Mouse (Mus musculus): ENCODE measurements around the gene Rps5.
"Not testable (repeated sequence)": the region's sequence is repeated elsewhere in the genome, so short reads cannot be mapped to it uniquely, and the experiment has no call there.

Rps5 gene

DNA sequence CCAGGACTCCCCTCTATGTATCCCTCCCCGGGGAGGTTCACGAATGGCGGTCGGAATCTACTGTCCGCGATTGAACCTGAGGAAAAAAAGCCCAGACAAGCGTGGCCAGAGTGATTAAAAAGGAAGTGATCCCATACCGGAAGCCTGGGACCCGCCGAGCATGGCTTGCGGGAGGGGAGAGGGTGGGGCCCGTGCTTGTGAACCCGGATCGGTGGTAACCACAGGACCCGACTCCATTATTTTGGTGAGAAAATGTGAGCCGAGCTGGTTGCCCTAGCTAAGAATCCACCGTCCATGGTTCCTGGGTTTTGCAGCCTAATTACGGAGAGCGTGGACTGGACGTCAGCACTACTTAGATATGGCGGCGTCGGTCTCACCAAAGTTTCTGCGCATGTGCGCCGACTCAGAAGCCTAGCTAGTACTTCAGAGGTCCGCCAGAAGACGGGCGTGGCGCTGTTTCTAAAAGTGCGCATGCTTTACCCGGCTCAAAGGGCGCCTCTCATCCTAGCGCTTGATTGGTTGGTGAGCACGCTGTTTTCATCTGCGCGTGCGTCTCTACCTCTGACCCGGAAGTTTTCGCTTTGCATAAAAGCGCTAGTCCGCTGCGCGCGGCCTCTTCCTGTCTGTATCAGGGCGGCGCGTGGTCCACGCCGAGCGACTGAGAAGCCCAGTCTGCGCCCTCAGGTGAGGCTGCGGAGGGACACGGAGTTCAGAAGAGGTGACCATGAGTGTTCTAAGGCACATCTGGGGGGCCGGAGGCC is at the start of gene Rps5:
Rps5 (plus strand) TSS at position 586 of the 761 bp plus-strand sequence.
- peak; percentile 99 for DNase-seq (ENCODE audit: low spot score in 2 of 2)

DNA sequence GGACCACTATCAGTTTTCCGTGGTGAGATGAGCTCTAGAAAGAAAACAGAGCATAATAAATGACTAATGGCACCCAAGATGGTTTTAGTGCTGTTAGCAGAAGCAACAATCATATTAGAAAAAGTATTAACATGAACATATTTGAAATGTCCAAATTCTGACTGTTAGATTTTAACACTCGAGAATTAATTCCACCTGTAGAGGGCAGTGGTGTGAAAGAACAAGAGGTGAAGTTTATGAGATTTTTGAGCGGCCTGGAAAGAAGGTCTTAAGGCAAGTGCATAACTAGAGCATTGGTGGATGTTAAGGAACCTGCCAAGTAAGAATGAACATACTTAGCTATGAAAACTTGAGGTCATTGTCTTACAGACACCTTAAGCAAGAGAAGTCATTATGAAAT is 47.8 kb upstream of the Rps5 start:
- DNase-seq (ENCODE audit: low spot score in 2 of 2) = no peak

DNA sequence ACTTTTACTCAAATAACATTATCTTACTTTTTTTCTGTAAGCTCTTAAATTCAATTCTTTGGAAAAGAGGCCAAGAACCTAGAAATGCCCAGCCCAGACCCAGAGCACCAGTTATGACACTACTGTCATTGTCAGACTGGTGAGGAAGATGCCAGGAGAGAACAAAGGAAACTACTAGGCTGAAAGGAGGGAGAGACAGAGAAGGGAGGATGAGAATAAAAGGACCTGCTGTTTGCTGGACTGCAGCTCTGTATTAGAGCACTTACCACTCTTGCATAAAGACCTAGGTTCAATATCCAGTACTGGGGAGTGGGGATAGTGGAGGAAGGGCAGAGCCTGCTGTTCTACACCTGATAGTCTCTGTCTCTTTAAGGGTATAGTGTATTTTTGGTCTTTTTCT is 42.1 kb upstream of the Rps5 start:
- DNase-seq (ENCODE audit: low spot score in 2 of 2) = no peak

DNA sequence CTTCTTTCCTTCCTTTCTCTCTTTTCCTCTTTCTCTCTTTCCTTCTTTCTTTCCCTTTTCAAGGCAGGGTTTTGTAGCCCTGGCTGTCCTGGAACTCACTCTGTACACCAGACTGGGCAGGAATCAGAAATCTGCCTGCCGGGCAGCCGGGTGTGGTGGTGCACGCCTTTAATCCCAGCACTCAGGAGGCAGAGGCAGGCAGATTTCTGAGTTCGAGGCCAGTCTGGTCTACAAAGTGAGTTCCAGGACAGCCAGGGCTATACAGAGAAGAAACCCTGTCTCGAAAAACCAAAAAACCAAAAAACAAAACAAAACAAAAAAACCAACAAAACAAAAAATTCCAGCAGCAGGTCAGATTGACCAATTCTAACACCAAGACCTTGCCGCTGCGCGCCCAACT is 41.6 kb upstream of the Rps5 start:
- DNase-seq (ENCODE audit: low spot score in 2 of 2) = not testable (repeated sequence)

DNA sequence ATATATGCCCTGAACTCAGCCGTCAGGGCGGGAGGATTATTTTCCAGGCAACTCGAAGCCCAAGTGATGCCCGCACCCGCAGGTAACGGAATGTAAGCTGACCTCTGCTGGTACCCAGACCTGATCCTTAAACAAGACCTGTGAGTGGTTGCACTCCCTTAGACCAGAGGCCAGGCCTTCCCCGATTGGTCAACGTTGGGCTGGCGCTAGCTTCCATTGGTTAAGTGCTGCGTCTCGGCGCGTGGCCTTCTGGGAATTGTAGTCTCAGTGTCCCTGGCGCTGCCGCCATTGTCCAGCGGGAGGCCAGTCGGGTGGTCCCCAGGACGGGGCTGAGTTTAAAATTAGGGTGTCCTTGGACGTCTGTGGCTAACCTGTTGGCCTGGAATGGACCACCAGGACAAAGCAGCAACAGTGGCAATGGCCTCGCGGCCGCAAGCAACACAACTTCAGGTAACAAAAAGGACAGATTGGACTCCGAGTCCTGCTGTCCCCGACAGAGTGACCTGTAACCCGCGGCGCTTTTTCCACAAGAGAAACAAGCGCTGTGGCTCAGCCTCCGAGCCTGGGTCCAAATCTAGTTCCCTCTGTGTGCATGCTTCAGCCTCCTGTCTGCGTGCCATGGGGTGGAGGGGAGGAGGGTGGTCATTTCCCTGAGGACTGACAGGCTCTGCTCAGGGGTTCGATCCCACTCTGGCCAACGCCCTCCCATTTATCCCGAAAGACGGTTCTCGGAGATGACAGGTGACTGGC is 41.0 kb upstream of the Rps5 start, which contains the start of gene Zfp128:
Zfp128 (plus strand) TSS at position 267 of the 750 bp plus-strand sequence.
- DNase-seq (ENCODE audit: low spot score in 2 of 2) = peak; percentile 97

DNA sequence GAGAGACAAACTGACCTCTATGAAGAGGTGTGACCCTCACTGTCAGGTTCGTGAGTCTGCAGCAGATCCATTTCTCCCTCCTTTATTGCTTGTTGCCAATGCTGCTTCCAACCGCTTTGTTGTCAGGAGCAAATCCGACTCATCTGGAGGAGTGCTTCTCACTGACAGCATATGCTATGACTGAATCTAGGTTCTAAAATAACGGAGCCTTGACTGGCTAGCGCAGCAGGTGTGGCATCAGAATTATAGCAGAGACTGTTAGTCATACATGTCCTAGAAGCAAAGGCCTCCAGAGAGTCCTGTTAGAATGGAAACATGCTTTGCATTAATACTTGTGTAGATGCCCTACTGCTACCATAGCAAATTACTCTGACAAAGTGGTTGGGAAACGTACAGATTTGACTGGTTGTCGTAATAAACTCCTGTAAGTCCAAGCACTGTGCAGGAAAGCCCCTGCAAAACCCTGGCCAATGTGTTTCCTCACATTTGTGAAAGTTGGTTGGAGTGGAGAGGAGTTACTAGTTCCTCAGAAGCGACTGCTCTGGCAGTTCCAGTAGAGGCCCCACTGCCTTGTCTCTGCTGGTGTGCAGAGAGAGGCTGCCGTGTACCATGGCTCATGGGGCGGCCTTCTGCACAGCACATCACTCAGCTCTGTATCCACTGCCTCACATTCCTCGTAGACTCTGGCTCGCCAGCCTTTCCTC is 35.4 kb upstream of the Rps5 start:
- DNase-seq (ENCODE audit: low spot score in 2 of 2) = peak; percentile 13 to 22

DNA sequence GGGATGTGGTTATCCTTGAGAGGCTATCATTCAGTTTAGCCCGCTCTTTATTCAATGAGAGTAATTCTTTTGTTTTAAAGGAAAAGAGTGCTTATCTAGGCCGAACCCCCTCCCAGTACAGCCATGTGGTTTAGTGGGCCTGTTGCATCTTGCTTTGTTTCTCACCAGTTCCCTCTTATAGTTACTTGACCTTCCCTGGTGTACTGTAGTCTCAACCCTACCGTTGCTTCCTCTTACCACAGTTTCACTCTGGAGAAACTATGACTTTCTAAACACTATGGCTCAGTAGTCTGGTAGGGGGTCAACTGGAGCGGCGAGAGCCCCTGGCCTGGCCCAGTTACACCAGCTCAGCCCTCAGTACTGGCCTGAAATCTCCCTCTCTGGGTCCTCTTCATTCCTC is 34.5 kb upstream of the Rps5 start:
- DNase-seq (ENCODE audit: low spot score in 2 of 2) = no peak

DNA sequence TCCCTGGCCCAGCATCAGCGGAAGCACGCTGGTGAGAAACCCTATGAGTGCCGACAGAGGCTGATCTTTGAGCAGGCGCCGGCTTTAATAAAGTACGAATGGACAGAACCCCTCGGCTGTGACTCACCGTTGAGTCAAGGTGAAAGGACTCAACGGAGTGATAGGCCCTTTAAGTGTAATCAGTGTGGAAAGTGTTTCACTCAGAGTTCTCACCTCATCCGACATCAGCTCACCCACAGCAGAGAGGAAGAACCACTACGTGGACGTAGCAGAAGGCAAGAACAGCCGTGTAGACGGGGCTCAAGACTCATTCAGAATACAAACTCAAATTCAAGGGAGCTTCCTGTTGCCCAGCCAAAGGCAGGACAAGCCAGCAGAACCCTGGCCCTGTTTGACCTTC is 31.2 kb upstream of the Rps5 start:
- no peak for DNase-seq (ENCODE audit: low spot score in 2 of 2)

DNA sequence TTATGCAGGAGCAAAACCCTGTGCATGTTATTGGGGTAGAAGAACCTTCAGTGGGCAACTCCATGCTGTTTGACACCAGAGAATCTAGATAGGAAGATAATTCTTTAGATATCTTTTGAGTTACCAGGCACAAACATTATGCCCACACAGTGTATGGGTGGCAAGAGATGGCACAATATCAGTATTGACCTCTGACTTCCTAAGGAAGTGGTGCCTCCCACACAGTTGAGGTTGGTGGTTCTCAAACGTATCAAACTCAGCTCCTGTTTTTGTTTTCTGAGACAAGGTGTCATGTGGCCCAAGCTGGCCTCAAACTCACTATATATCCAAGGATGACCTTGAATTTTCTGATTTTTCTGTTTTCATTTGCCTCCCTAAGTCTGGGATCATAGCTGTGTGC is 30.8 kb upstream of the Rps5 start:
- DNase-seq (ENCODE audit: low spot score in 2 of 2) = no peak

DNA sequence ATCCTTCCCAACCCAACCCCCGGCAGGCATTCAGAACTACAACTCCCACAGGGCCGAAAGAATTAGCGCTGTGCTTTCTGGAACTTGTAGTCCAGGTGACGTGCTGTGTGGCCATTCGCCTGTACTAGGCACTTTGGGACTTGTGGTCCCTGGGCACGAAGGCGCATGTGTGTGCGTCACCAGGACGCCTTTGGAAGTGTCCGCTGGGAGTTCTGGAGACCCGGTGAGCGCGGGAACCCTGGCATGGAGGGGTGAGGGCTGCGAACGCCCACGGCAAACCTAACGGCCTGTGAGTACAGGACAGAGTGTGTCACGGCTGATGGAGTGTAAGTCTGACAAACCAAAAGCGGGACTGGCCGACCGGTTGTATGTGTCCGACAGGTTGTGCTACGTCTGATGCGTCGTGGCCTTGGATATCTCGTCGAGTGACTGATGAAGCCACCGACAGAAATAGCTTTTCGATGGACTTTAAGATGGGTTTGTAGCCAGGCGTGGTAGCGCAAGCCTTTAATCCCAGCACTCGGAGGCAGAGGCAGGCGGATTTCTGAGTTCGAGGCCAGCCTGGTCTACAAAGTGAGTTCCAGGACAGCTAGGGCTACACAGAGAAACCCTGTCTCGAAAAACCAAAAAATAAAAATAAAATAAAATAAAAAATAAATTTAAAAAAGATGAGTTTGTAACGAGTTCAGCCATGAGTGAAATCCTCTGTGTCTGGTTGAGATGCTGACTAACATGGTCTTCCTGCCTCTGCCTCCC is 24.3 kb upstream of the Rps5 start, which contains the start of gene Zscan22:
Zscan22 (plus strand) TSS at position 161 of the 756 bp plus-strand sequence.
- DNase-seq (ENCODE audit: low spot score in 2 of 2) = peak; percentile 97 to 98

DNA sequence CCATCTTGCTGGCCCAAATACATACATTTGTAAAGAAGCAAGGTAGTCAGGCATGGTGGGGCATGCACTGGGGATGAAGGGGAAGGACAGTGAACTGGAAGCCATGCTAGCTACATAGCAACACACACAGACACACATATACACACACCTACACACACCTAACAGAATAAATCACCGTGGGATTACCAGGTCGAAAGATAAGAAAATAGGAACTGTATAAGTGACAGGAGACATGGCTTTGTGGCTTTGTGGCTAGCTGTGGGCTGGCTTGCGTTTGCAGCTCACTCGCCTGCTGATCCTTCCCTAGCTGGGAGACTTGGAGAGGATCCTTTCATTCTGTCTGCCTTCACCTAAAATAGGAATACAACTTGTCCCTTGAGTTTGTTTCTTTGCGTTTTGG is 20.6 kb upstream of the Rps5 start:
- no peak for DNase-seq (ENCODE audit: low spot score in 2 of 2)

DNA sequence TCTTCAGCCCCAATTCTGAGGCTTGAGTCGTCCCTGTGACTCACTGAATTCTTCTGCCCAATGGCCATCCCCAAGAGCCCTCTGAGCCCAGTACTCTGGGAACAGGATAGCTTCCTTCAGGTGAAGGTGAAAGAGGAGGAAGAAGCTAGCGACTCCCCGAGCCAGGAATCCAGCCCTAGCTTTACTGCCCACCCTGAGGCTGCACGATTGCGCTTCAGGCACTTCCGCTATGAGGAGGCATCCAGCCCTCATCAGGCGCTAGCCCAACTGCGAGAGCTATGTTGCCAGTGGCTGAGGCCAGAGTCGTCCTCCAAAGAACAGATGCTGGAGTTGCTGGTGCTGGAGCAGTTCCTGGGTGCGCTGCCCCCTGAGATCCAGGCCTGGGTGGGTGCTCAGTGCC is 18.5 kb upstream of the Rps5 start:
- DNase-seq (ENCODE audit: low spot score in 2 of 2) = no peak

DNA sequence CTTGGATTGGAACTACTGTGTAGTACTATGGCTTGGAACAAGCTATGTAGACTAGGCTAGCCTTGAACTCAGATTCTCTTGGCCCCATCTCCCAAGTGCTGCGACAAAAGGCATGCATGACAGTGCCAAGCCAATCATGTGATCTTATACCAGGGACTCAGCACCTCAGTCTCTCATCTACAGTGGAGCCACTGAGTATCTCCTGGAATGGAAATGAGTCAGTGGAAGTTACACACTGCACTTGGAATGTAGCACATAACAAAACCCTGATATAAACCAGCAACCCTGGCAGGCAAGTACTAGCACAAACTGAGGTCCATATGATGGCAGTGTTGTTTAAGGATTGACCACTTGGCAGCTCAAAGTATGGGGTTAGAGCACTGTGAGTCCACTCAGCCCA is 16.9 kb upstream of the Rps5 start:
- no peak for DNase-seq (ENCODE audit: low spot score in 2 of 2)

DNA sequence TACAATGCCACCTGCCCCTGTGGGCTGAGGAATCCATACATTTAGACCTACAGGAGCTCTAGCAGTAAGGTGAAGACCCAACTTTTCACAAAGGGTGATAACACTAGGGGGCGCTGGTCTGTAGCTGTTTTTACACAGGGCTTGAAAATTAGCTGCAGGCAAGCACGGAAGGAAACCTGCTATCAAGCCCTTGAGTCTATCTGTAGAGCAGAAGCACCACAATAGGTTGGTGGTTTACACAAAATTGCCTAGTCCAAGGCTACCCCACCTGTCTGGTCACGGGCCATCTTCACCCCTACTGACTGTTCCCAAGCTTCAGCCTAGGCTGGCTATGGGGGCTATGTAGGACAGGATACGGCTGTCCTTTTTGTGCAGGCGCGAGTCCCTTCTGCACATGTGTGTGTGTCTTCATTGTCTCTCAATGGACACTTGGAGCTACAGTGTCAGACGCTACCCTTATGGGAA is 12.6 kb upstream of the Rps5 start:
- DNase-seq (ENCODE audit: low spot score in 2 of 2) = peak; percentile 80 to 86

DNA sequence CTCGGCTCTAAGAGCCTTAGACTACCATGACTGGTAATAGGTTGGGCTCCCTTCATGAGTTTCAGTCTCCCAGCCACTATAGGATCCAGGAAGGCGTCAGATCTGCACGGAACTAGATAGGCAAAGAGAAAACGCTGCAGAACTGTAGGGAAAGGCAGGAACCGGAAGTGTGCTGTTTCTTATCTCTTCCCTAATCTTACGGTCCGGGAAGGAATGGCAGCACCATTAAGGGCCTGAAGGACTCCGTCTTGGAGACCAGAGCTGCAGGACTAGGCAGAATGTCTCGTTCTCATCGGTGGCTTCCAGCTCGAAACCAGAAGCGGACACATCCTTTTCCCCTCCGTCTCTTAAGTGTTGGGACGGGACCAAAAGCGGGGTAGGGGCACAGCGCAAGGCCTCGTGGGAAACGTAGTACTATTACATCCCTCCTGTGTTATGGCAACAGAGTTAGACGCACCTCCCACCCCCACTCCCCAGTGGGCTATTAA is 11.9 kb upstream of the Rps5 start:
- DNase-seq (ENCODE audit: low spot score in 2 of 2) = peak; percentile 69 to 70

DNA sequence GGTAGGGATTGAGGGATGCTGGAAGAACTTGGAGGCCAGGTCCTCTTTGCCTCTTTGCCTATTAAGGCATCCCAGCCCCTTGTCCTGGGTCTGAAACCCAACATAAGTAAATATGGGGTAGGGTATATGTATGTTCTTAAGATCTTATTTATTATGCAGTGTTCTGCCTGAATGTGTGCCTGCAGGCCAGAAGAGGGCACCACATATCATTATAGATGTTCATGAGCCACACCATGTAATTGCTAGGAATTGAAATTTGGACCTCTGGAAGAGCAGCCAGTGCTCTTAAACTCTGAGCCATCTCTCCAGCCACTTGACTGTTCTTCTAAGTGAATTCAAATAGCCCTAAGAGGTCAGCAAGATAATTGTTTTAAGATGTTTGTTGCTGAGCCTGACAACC is 8.5 kb upstream of the Rps5 start:
- no peak for DNase-seq (ENCODE audit: low spot score in 2 of 2)

DNA sequence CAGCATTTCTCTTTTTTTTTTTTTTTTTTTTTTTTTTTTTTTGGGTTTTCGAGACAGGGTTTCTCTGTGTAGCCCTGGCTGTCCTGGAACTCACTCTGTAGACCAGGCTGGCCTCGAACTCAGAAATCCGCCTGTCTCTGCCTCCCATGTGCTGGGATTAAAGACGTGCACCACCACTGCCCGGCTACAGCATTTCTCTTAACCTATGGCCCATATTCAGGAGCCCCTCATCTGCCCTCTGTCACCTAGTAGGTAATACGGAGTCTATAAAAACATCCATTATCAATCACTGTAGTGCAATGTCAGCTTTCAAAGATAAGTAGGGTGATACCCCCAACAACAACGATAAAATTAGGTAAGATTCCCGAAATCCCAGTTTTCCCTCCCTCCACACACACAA is 1.6 kb upstream of the Rps5 start:
- not testable (repeated sequence) for DNase-seq (ENCODE audit: low spot score in 2 of 2)

DNA sequence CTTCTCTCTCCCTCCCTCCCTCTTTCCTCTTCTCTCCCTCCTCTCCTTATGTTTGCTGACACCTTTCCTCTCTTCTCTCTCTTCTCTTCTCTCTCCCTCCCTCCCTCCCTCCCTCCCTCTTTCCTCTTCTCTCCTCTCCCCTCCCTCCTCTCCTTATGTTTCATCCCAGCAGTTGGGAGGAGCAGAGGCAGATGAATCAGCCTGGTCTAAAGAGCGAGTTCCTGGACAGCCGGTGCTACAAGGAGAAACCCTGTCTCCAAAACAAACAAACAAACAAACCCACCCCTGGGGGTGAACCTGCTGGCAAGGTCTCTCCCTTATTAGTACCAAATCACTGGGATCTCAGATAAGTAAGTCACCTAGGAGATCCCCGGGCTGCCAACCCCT is 779 bp upstream of the Rps5 start:
- DNase-seq (ENCODE audit: low spot score in 2 of 2) = no peak

DNA sequence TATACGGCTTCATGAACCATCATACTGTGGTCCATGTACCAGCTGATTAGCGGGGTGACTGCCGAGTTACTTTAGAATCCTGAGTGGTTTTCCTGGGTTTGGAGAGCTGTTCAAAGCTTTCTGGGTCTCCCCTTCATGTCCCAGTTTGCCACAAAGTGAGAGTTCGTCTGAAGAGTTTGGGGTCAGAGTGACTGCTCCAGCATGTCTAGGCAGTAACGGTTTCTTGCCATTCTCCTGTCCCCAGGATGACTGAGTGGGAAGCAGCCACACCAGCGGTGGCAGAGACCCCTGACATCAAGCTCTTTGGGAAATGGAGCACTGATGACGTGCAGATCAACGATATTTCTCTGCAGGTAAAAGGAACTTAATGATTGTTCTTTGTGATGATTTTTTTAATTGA is 639 bp downstream of the Rps5 start:
- no peak for DNase-seq (ENCODE audit: low spot score in 2 of 2)

DNA sequence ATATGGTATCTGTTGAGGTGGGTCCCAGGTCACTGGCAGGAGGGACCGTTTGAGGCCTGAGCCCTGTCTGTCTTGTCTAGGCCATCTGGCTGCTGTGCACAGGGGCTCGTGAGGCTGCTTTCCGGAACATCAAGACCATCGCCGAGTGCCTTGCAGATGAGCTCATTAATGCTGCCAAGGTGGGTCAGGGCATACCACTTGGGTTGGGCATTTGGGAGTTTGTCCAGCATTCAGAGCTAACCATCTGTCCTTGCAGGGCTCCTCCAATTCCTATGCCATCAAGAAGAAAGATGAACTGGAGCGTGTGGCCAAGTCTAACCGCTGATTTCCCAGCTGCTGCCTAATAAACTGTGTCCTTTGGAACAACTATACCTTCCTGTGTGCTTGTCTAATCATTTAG is 4.2 kb downstream of the Rps5 start:
- DNase-seq (ENCODE audit: low spot score in 2 of 2) = no peak

DNA sequence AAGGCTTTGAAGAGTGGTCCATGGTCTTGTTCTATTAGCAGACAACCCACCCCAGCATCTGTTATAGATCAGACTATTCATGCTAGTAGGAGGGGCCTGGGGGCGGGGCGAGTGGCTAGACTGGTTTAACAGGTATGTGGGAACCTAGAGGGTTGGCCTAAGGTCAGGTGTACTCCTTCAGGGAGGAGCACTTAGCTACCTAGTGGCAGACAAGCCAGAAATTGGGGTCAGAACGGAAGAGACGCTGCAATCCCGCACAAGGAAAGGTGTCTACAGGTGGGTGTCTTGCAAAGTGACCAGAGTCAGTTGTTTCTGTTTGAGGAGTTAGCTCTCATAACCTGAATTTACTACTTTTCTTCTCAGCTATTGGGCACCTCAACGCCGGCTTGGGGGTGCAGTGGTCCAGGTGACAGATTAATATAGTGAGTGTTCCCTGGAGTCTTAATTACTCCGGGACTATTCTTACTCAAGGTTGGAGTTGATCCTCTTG is 5.1 kb downstream of the Rps5 start, which contains the start of gene Rnf225:
Rnf225 (plus strand) TSS at position 226 of the 490 bp plus-strand sequence.
- no peak for DNase-seq (ENCODE audit: low spot score in 2 of 2)
